Mouse (Mus musculus) urinary bladder, postnatal 10 days (tissue): ENCODE measurements around the gene Olfr1406.
"Not testable (repeated sequence)": the region's sequence is repeated elsewhere in the genome, so short reads cannot be mapped to it uniquely, and the experiment has no call there.

ENCODE experiments used
- DNase-seq: peaks from one replicate; pipeline ENCODE4 v3.0.0; 2022; ENCODE audit warnings: low spot score

The Olfr1406 gene

GRCm38 (mm10) chr1:173190540-173190939 is at the start of gene Olfr1406:
Olfr1406 (minus strand) TSS chr1:173190640.
- DNase-seq: no peak

DNA sequence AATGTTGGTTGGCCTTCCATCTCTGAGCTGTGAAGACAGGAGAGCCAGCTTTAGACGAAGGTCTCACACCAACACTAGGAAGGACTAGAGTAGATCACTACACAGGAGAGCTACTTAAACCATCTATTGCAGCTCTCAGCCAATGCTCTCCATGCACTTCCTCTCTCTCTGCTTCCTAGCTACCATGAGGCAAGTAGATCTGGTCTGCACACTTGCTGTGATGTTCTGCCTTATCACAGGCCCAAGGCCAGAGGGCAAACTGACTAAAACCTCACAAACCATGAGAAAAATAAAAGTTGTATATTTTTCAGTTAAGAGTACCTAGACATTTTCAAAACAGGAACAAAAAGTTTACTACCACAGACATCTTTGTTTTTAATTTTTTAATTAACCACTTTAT is 46.6 kb upstream of the Olfr1406 start:
- DNase-seq: not testable (repeated sequence)

DNA sequence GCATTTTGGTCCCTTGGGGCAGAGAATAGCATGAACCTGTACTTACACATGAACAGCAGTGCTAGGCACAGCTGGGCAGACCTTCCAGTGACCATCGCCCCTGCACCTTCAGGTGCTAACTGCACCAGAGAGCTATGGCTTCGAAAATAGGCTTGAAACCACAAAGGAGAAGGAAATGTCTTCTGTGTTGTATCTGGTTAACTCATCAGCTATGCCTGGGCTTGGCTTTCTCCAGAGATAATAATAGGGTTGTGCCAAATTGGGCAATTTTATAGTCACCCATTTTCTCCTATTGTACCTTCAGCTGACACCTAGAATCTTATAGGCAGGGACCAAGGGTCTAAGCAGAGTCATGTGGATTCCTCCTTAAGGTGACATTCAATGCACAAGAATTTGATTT is 36.6 kb upstream of the Olfr1406 start, which contains the start of gene Fcer1a:
Gene Fcer1a, minus strand, starts transcription at position 134 of the 400 bp plus-strand sequence.
- DNase-seq: no peak

DNA sequence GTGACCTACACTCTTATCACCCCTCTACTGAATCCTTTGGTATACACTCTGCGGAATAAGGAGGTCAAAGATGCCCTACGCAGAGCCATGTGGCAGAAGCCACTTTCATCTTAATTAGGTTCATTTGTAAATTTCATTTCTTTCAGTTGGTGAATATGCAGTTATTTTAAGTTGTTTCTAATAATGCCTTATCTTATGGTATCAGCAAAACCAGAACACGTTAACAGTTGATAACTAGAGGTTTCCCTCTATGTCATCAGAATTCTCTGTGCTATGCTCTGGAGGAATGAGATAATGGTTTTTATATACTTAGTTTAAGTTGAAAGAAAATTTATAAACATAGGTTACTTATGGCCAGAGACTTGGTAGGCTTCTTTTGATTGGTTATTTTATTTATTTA is 26.0 kb upstream of the Olfr1406 start:
- no peak for DNase-seq

- DNase-seq: no peak
Measured at GRCm38 (mm10) chr1:173212092-173212491, 21.7 kb upstream of the Olfr1406 start, which contains the start of gene Olfr1404. Olfr1404 (plus strand) TSS chr1:173212392.

DNA sequence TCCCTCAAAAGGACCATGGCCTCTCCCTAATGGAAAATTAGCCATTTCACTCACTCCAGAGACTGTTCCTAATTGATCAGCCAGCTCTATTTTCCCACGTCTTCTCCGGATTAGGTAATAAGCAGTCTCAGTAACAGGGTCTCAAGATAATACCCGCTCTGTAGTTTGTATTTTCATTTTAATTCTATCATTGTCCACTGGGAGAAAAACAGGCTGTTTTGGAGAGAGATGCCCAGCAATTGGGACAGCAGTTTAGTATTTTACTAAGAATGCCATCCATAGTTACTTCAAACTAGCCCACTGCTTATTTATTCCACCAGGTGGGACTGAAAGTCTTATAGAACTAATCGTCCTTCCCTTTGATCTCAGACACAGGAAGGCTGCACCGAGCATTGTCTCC is 7.1 kb upstream of the Olfr1406 start, which contains the start of gene Olfr218:
Gene Olfr218, plus strand, starts transcription at position 301 of the 400 bp plus-strand sequence.
- DNase-seq: no peak

- DNase-seq: no peak
Measured at GRCm38 (mm10) chr1:173196359-173196758, 5.9 kb upstream of the Olfr1406 start.

DNA sequence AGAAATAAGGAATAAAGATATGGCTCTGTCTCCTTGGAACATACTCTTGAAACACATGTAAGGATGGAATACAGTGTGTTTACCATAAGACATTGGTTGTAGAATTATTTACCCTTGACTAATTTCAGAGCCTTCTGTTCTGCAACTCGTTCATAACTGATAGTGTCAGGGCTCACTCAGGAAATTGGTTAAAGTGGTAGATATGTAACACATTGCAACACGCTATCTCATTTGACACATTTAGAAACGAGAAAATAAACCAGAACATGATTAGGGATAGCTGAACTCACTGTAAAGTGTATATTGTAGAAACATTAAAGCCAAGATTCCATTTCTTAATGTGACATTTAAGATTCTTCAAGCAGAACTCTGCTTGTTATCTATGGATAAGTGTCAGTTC is 1.6 kb upstream of the Olfr1406 start:
- DNase-seq: no peak

GRCm38 (mm10) chr1:173174154-173174842 is 16.1 kb downstream of the Olfr1406 start:
- no peak for DNase-seq

GRCm38 (mm10) chr1:173137274-173137673 is 53.2 kb downstream of the Olfr1406 start, which contains the start of gene Olfr1408:
Olfr1408 (minus strand) TSS chr1:173137374.
- DNase-seq: no peak
